Mouse (Mus musculus) testis, adult 2 months (tissue): ENCODE data around the gene Cpa3. TPM values are rescaled to one million over a fixed set of nuclear protein-coding genes. Genes with fewer than 3 reads are reported as not detected.

Experiments
- H3K27ac ChIP-seq: fragments of 200-500 bp; 2 replicates; pipeline ENCODE4 v1.5.1; 2012; ENCODE audit warnings: low read depth, low read length; ENCODE audit not compliant: control insufficient read depth, insufficient read depth
- H3K27me3 ChIP-seq: fragments of 200-500 bp; 2 replicates; pipeline ENCODE4 v1.6.1; 2012; ENCODE audit warnings: mild to moderate bottlenecking, low read length, moderate library complexity; ENCODE audit not compliant: control insufficient read depth, insufficient read depth
- H3K36me3 ChIP-seq: fragments of 200-500 bp; 2 replicates; pipeline ENCODE4 v1.6.1; 2012; ENCODE audit warnings: mild to moderate bottlenecking, low read length; ENCODE audit not compliant: control insufficient read depth, insufficient read depth
- H3K4me1 ChIP-seq: fragments of 200-500 bp; 2 replicates; pipeline ENCODE4 v1.6.1; 2012; ENCODE audit warnings: low read length; ENCODE audit not compliant: control insufficient read depth, insufficient read depth
- H3K4me3 ChIP-seq: fragments of 200-500 bp; 2 replicates; pipeline ENCODE4 v1.5.1; 2012; ENCODE audit warnings: low read depth, mild to moderate bottlenecking, low read length, moderate library complexity, mixed read lengths; ENCODE audit not compliant: control insufficient read depth
- CTCF ChIP-seq: fragments of 200-500 bp; IDR thresholded peaks from 2 replicates; pipeline ENCODE4 v1.5.1; 2012; ENCODE audit warnings: low read depth, mild to moderate bottlenecking, inconsistent platforms, low read length, moderate library complexity; ENCODE audit not compliant: control insufficient read depth, insufficient read depth, insufficient replicate concordance
- POLR2A ChIP-seq: fragments of 200-500 bp; IDR thresholded peaks from 2 replicates; pipeline ENCODE4 v1.6.1; 2012; ENCODE audit warnings: low read depth, mild to moderate bottlenecking, inconsistent platforms, low read length, moderate library complexity; ENCODE audit not compliant: control insufficient read depth
- polyA plus RNA-seq: library from polyadenylated mRNA; depleted of rRNA; stranded (reverse); fragments of >200 nt; gene quantifications from 2 replicates; pipeline ENCODE4 v1.2.3, GENCODE M21; 2012

The Cpa3 gene
- polyA plus RNA-seq, 1 experiment: 0.33 TPM

DNA sequence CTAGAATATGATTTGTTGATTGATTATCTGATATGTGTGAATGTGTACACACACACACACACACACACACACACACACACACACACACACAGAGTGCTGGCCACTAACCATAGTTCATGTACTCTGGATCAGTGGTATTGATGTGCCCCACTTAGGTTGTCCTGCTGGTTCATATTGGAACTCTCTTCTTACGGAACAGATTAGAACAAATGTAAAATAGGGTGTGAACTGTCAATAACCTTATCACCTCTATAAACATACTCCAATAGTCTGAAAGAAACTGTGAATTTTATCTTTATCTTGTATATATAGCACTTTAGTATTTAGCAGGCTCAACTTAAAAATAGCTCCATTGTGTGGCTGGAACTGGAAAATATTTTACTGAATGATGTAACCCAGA is 5.0 kb downstream of the Cpa3 start:
- no peaks in the 10 kb centered on the region for H3K36me3 ChIP-seq
- H3K27ac ChIP-seq: no peak overlapping the region
- H3K4me1 ChIP-seq: no peaks in the 10 kb centered on the region
- H3K4me3 ChIP-seq: no peak overlapping the region
- H3K27me3 ChIP-seq: no peaks in the 10 kb centered on the region
- TF ChIP-seq POLR2A (no peak), CTCF (no peak)

DNA sequence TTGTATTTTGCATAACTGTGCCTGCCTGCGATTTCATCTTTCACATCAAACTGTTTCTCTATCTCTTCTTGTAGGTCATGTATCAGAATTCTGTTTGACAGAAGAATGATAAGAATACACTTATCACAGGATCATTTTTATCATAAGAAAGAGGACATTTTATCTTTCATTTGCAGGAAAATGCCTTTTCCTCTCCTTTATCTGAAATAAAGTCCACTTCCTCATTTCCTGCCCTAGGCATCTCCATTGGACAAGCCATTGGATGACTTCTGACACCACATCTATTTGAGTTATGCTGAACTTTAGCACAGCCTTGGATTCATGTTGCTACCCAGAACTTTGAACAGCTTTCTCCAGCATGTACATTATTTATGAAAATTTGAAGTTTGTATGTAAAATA is 13.0 kb downstream of the Cpa3 start:
- no peaks in the 10 kb centered on the region for H3K27me3 ChIP-seq
- no peaks in the 10 kb centered on the region for H3K36me3 ChIP-seq
- H3K4me1 ChIP-seq: no peaks in the 10 kb centered on the region; the same call in 1 of the 2 replicates
- no peak overlapping the region for H3K4me3 ChIP-seq
- TF ChIP-seq POLR2A (no peak), CTCF (no peak)
- H3K27ac ChIP-seq: no peak overlapping the region

DNA sequence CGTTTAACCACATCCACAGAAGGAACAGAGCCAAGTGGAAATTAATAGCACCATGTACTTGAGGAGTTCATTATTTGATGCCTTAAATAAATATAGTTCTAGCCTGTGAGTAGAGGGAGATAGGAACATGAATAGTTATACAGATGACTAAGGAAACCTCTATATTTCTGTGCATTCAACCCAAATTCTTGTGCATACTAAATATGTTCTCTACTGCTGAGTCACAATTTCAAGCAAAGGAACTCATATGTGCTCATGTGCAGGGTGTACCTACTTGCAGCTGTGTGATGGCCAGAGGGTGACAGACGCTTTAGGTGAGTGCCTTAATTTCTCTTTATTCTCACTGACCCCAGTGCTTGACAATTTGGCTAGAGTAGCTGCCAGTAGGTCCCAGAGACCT is 16.6 kb downstream of the Cpa3 start:
- Histone ChIP-seq H3K4me3 (no peak overlapping the region), H3K4me1 (no peaks in the 10 kb centered on the region; the same call in 1 of the 2 replicates), H3K27me3 (no peaks in the 10 kb centered on the region), H3K36me3 (no peaks in the 10 kb centered on the region), H3K27ac (no peak overlapping the region)
- no peak for TF ChIP-seq POLR2A
- no peak for TF ChIP-seq CTCF

DNA sequence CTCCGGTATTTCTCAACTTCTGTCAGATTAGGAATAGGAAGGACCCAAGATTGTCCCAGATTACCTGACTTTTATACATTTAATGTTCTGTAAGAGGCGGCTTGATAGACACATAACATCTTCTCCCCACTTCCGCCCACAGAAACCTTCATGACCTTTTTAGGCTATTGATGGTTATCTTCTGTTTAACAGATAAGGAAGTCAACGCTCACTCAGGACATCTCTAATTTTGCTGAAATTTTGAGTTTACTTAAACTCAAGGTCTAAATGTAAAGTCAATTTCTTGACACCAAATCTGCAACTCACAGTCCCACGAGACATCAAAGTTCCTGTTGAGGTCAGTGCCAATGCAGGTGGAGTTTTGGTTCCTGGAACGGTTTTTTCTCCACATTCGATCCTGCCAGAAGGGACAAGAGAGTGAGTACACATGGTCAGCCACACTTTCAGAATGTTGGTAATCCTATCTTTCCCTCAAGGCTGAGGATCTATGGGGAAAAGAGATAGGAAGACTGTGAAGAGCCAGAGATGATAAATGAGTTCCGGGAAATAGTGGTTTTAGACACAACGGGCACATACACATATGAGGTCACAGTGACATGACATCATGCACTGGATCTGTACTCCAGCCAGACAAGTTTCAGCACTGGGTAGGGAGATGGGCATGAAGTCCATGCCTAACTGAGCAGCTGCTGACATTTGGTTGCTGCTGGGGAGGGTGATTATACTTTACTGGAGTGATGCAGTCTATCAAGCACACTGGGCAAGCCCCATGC is 18.9 kb downstream of the Cpa3 start:
- no peaks in the 10 kb centered on the region for H3K36me3 ChIP-seq
- no peaks in the 10 kb centered on the region for H3K27me3 ChIP-seq
- H3K4me3 ChIP-seq: no peak overlapping the region
- H3K27ac ChIP-seq: no peak overlapping the region
- H3K4me1 ChIP-seq: no peaks in the 10 kb centered on the region; the same call in 1 of the 2 replicates
- TF ChIP-seq POLR2A (no peak), CTCF (no peak)

DNA sequence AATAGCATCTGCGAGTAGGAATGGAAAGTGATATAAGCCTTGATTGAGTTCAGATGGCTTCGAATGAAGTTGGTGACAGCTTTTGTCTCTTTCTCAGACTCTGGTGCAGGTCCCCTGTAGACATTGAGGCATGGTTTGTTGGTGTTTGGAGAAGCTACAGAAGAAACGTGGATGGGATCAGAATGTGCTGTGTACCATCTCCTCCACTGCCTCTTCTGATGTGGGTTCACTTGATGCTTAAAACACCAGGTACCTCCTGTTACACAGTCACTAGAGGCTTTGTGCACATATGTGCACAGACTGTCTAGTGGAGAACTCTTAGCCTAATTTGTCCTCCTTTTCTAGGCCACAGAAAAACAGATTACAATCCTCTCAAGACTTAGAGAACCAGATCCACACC is 19.8 kb downstream of the Cpa3 start:
- Histone ChIP-seq H3K4me3 (no peak overlapping the region), H3K36me3 (no peaks in the 10 kb centered on the region), H3K27ac (no peak overlapping the region), H3K27me3 (no peaks in the 10 kb centered on the region), H3K4me1 (no peaks in the 10 kb centered on the region; the same call in 1 of the 2 replicates)
- TF ChIP-seq POLR2A: no peak
- TF ChIP-seq CTCF: no peak

DNA sequence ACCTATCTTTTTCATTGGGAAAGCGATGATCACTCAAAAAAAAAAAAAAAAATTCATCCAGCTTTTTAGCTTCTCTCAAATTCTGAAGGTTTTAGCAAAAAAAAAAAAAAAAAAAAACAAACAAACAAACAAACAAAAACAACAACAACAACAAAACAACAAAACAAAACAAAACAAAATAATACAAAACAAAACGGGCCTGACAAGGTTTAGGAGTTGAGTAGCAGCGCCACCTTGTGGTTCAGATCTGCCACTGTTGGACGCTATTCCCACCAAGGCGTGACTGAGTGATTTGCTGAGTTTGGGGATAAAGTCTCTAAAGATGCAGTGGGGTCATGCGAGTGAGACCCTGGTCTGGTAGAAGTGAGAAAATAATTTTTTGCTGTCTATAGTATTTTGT is 43.1 kb downstream of the Cpa3 start:
- Histone ChIP-seq H3K27me3 (no peaks in the 10 kb centered on the region), H3K4me3 (no peak overlapping the region), H3K36me3 (no peaks in the 10 kb centered on the region), H3K27ac (no peak overlapping the region), H3K4me1 (peaks cover 2% of the 10 kb centered on the region; the same call in 1 of the 2 replicates)
- TF ChIP-seq POLR2A (no peak), CTCF (peak; percentile 85; the same call in 1 of the 2 replicates)

DNA sequence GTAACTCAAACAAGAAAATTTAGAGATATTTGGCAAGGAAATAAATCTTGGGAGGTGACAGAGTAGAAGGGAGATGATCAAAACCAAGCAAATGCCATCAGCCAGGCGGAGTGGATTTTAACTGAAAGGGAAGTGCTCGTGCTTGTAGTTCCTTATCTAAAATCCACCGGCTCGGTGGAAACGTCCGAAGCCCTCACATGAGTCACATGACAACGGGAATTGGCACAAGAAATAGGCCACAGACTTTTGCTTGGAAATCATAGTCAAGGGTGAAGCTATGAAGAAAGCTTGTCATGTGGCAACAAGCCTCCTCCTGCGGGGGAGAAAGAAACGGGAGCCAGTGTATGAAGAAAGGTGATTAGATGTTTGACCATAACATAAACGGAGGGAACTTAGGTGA is 44.1 kb downstream of the Cpa3 start:
- TF ChIP-seq POLR2A (no peak), CTCF (no peak)
- Histone ChIP-seq H3K27ac (no peak overlapping the region), H3K4me3 (no peak overlapping the region), H3K4me1 (peaks cover 2% of the 10 kb centered on the region; the same call in 1 of the 2 replicates), H3K36me3 (no peaks in the 10 kb centered on the region), H3K27me3 (no peaks in the 10 kb centered on the region)
